25 mouse cellular contexts compared by ENCODE assay signal in the genomic region with DNA sequence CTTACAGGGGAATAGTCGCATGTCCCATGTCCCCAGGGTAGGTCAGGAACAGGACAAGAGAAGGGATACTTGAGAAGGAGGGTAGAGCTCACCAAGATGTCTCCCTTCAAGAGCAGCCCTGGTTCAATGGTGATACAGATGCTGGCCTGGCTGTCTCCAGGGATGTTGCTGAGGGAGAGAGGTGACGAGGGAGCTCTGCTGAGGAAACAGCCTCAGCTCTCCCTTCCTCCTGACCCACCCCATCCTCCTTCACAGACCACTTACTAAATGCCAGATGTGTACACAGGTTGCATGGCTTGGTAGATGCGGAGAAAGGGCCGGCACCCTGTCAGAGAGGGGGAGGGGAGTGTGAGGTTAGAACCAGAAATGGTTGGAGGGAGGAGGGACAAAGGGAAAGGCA.
"Had no signal": no experiment of that assay in that cellular context is flagged by ENCODE, and none has a peak within 500 bp of the region (broad histone marks: within the 10 kb centered on the region; RNA-seq: fewer than 3 reads in every experiment).

No protein-coding gene starts in this region.

- H3K4me3 ChIP-seq: embryonic facial prominence, embryonic 10.5 days; embryonic facial prominence, embryonic 12.5 days; embryonic facial prominence, embryonic 13.5 days; embryonic facial prominence, embryonic 15.5 days; erythroblast, embryonic 14.5 days; forebrain, embryonic 10.5 days; forebrain, embryonic 12.5 days; forebrain, embryonic 13.5 days; forebrain, embryonic 15.5 days; heart, adult 2 months had no signal

- DNase-seq: cerebellum, adult 2 months; cerebellum, adult 8-10 months; cerebellum, adult 9-10 months; cerebellum, adult 9-11 months; cerebellum, postnatal 10 days; cerebellum, postnatal 14 days; cerebellum, postnatal 25 days; cerebellum, postnatal 36 days; embryo, embryonic 11 days; forebrain, postnatal 0 days; gastrocnemius, postnatal 10 days; gastrocnemius, postnatal 14 days; gastrocnemius, postnatal 25 days; gastrocnemius, postnatal 36 days; heart, adult 18-20 months; heart, adult 2 months had no signal

- H3K27ac ChIP-seq: embryonic facial prominence, embryonic 10.5 days; embryonic facial prominence, embryonic 12.5 days; embryonic facial prominence, embryonic 13.5 days; embryonic facial prominence, embryonic 15.5 days; forebrain, embryonic 10.5 days; forebrain, embryonic 12.5 days; forebrain, embryonic 13.5 days; forebrain, embryonic 15.5 days; heart, adult 2 months had no signal

- ATAC-seq: forebrain, postnatal 0 days had no signal
